Mouse (Mus musculus) kidney, embryonic 15.5 days (tissue): ENCODE measurements around the gene Pigb. TPM values are rescaled to one million over a fixed set of nuclear protein-coding genes. Genes with fewer than 3 reads are reported as not detected.
"Not testable (repeated sequence)": the region's sequence is repeated elsewhere in the genome, so short reads cannot be mapped to it uniquely, and the experiment has no call there.

ENCODE experiments used
- ATAC-seq: fragments of 200-750 bp; cut with Nextera tagmentation; replicated peaks from 2 replicates; pipeline ENCODE4 v1.8.0; 2017; ENCODE audit warnings: moderate TSS enrichment; ENCODE audit not compliant: low FRiP score
- H3K27ac ChIP-seq: fragments of 300-500 bp; sonication (generic); 2 replicates; pipeline ENCODE4 v1.5.1; 2015; ENCODE audit warnings: mild to moderate bottlenecking, inconsistent platforms
- H3K27me3 ChIP-seq: fragments of 300-500 bp; sonication (generic); 2 replicates; pipeline ENCODE4 v1.6.1; 2015; ENCODE audit warnings: inconsistent platforms
- H3K36me3 ChIP-seq: fragments of 300-500 bp; sonication (generic); 2 replicates; pipeline ENCODE4 v1.6.1; 2015; ENCODE audit warnings: inconsistent platforms
- H3K4me1 ChIP-seq: fragments of 300-500 bp; sonication (generic); 2 replicates; pipeline ENCODE4 v1.6.1; 2015; ENCODE audit warnings: inconsistent platforms
- H3K4me2 ChIP-seq: fragments of 300-500 bp; sonication (generic); 2 replicates; pipeline ENCODE4 v1.6.1; 2015; ENCODE audit warnings: moderate library complexity, mild to moderate bottlenecking, inconsistent platforms
- H3K4me3 ChIP-seq: fragments of 300-500 bp; sonication (generic); replicated peaks from 2 replicates; pipeline ENCODE4 v1.5.1; 2015; ENCODE audit warnings: mild to moderate bottlenecking, inconsistent platforms
- H3K9ac ChIP-seq: fragments of 300-500 bp; sonication (generic); 2 replicates; pipeline ENCODE4 v1.6.1; 2015; ENCODE audit warnings: mild to moderate bottlenecking, inconsistent platforms
- H3K9me3 ChIP-seq: fragments of 300-500 bp; sonication (generic); replicated peaks from 2 replicates; pipeline ENCODE4 v1.6.1; 2016; ENCODE audit warnings: inconsistent platforms
- WGBS: fragments of 180-500 bp; shearing (Covaris S2); methylation state at CpG from one replicate; pipeline ENCODE4 v1.1.7; 2015; ENCODE audit warnings: mixed read lengths; 5-methylcytosine and 5-hydroxymethylcytosine counted together
- polyA plus RNA-seq: library from polyadenylated mRNA; unstranded; fragments of >200 nt; fragmentation: Nextera tagmentation; extraction: Ambion mirVana; gene quantifications from 2 replicates; pipeline ENCODE4 v1.2.1, GENCODE M21; 2015

The Pigb gene
- polyA plus RNA-seq, result 16.2 and 16.3 TPM in 2 replicates

DNA sequence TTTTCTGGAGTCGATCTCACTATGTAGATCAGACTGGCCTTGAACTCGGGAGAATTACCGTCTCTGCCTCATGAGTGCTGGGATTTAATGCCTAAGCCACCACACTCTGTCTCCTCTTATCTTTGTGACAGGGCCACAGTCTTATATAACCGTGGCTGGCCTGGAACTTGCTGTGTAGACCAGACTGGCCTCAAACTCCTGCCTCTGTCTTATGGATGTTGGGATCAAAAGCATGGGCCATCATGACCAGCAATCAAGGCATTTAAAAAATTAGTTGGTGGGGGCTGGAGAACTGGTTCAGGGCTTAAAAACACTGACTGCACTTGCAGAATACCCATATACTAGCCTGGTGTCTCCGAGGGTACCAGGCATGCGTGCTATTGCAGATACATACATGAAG, at the start of gene Pigb:
Gene Pigb, minus strand, starts transcription at position 299 of the 400 bp plus-strand sequence.
- H3K4me1 ChIP-seq, result peaks cover 31% of the 10 kb centered on the region
- 31% methylated on average over 6 of the region's 6 CpGs for WGBS
- peak within 1 kb of the TSS; percentile 82 for H3K4me2 ChIP-seq
- H3K9me3 ChIP-seq, result no peaks in the 10 kb centered on the region
- ATAC-seq, result no peak
- H3K27ac ChIP-seq, result peak within 1 kb of the TSS; percentile 87
- peaks cover 17% of the 10 kb centered on the region for H3K36me3 ChIP-seq
- peak within 1 kb of the TSS; percentile 95 for H3K4me3 ChIP-seq
- peak within 1 kb of the TSS; percentile 88 for H3K9ac ChIP-seq
- no peaks in the 10 kb centered on the region for H3K27me3 ChIP-seq

DNA sequence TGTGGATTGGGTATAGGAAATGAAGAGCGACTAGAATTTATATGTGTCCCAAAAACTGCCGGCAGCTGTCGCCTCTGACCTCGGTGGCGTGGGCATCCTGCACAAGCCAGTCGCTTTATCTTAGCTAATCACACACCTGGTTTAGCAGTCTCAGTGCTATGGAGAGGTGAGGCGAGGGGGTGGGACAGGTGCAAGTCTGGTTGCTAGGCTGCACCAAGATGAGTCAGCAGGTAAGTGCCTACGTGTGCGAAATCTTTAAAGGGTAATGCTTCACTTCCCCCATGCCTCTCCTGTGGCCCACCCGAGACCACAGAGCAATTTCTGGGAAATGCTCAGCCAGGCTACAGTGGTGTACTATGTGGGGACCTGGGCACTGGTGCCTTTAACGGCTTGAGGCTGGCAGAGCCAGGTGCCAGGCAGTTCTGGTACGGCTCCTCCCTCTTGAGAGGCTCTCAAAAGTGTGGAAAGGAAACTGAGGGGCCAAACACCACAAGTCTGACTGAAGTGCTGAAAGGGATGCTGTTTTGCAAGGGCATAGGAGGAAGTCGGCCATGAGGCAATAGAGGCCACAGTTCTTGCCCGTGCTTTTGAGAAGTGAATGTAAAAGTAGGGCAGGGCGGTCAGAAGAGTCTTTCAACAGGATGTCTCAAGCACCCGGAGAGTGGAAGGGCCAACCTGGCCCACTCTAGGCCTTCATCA, 49.2 kb upstream of the Pigb start:
- Histone ChIP-seq H3K4me1 (no peaks in the 10 kb centered on the region), H3K9me3 (no peaks in the 10 kb centered on the region), H3K36me3 (no peaks in the 10 kb centered on the region), H3K4me3 (no peak overlapping the region), H3K27ac (no peak overlapping the region), H3K4me2 (no peak overlapping the region), H3K9ac (no peak overlapping the region), H3K27me3 (peaks cover 6% of the 10 kb centered on the region; the same call in 1 of the 2 replicates)
- 70% methylated on average over 16 of the region's 16 CpGs for WGBS
- no peak for ATAC-seq

DNA sequence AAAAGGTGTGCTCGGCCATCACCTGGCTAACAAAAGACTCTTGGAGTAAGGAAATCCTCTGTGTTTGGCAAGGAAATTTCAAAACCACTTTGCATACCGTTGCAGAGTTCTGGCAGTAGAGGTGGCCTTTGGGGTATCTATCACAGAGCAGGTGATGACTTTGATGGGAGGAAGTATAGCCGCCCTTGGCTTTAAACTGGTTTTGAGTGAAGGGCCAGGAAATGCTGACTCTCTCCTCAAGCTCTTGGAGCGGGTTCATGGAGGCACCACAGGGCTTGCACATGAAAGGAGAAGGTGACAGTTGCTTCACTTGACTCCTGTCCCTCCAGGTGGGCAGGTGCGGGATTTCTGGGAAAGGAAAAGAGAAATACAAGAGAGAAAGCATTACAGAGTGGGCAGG, 47.4 kb upstream of the Pigb start:
- no peak overlapping the region for H3K9ac ChIP-seq
- WGBS, result 80% methylated on average over 5 of the region's 5 CpGs
- 0 out of 2 replicates have a peak, but pooled peaks cover under 1% of the 10 kb centered on the region for H3K27me3 ChIP-seq

GRCm38 (mm10) chr9:73087121-73087520, 46.9 kb upstream of the Pigb start:
- no peak for ATAC-seq
- WGBS, result 54% methylated on average over 8 of the region's 8 CpGs

More for the DNA sequence above, 47.4 kb upstream of the Pigb start:
- Histone ChIP-seq H3K9me3 (no peaks in the 10 kb centered on the region), H3K4me3 (no peak overlapping the region), H3K36me3 (no peaks in the 10 kb centered on the region), H3K4me2 (no peak overlapping the region), H3K4me1 (no peaks in the 10 kb centered on the region), H3K27ac (no peak overlapping the region)
- ATAC-seq, result no peak

DNA sequence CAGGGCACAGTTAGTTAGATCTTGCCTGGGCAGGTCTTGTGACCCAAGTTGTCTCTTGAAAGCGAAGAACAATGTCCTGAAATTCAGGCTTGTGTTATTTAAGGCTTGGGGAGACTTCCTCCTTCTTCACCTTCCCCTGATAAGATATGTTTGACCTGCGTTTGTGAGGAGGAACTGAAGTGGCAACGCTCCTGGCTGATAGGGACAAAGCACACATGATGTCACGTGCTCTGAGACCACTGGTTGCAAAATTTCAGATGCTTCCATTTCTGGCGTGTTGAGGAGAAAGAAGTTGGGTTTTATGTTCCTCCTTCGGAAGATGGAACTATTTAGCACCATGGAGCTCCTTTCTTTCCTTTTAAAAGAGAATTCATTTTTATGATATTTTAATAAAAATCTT, 45.7 kb upstream of the Pigb start:
- H3K9ac ChIP-seq, result no peak overlapping the region
- no peak for ATAC-seq
- H3K4me2 ChIP-seq, result no peak overlapping the region
- H3K4me1 ChIP-seq, result no peaks in the 10 kb centered on the region
- 85% methylated on average over 6 of the region's 6 CpGs for WGBS
- no peak overlapping the region for H3K27ac ChIP-seq
- H3K9me3 ChIP-seq, result no peaks in the 10 kb centered on the region
- H3K27me3 ChIP-seq, result no peaks in the 10 kb centered on the region
- no peak overlapping the region for H3K4me3 ChIP-seq
- no peaks in the 10 kb centered on the region for H3K36me3 ChIP-seq

More at GRCm38 (mm10) chr9:73087121-73087520, 46.9 kb upstream of the Pigb start:
- Histone ChIP-seq H3K9ac (no peak overlapping the region), H3K27ac (no peak overlapping the region), H3K9me3 (no peaks in the 10 kb centered on the region), H3K36me3 (no peaks in the 10 kb centered on the region), H3K4me1 (no peaks in the 10 kb centered on the region), H3K4me2 (no peak overlapping the region), H3K27me3 (no peaks in the 10 kb centered on the region), H3K4me3 (no peak overlapping the region)

- ATAC-seq, result no peak
- no peak overlapping the region for H3K4me2 ChIP-seq
- no peaks in the 10 kb centered on the region for H3K27me3 ChIP-seq
- no peaks in the 10 kb centered on the region for H3K9me3 ChIP-seq
- no peak overlapping the region for H3K9ac ChIP-seq
- no peaks in the 10 kb centered on the region for H3K4me1 ChIP-seq
- 0 out of 2 replicates have a peak overlapping the region, but pooled peaks have one; percentile 1 for H3K27ac ChIP-seq
- H3K4me3 ChIP-seq, result no peak overlapping the region
- 53% methylated on average over 6 of the region's 6 CpGs for whole genome bisulfite sequencing
- H3K36me3 ChIP-seq, result no peaks in the 10 kb centered on the region
Measured at GRCm38 (mm10) chr9:73083956-73084355, 43.8 kb upstream of the Pigb start.

GRCm38 (mm10) chr9:73082291-73083000, 42.3 kb upstream of the Pigb start:
- Histone ChIP-seq H3K36me3 (no peaks in the 10 kb centered on the region), H3K4me3 (no peak overlapping the region)
- 82% methylated on average over 8 of the region's 8 CpGs for WGBS

DNA sequence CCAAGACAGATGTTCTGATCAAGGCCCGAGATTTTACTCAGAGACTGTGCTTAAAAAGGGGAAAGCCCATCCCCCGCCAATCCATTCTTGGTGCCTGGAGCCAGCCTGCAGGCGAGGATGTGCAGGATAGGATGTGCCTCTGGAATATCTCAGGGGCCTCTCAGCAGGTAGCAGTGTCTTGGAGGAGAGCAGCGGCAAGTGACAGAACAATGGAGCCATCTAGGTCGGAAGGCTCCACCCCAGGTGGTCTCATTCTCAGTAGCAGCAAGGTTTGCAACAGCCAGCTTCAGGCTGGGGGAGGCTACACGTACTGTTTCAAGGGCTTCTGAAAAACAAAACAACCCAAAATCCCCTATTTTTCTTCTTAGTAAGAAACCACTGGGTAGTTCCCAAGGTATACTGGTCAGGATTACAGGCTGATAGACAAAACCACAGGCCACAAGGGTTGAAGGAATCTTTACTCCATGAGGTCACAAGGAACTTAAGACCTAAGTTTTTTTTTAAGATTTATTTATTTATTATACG, 39.7 kb upstream of the Pigb start:
- 66% methylated on average over 7 of the region's 7 CpGs for WGBS
- Histone ChIP-seq H3K27ac (no peak overlapping the region), H3K36me3 (no peaks in the 10 kb centered on the region), H3K4me2 (no peak overlapping the region), H3K4me3 (no peak overlapping the region), H3K9me3 (no peaks in the 10 kb centered on the region), H3K9ac (no peak overlapping the region), H3K4me1 (no peaks in the 10 kb centered on the region), H3K27me3 (no peaks in the 10 kb centered on the region)
- ATAC-seq, result no peak

More at GRCm38 (mm10) chr9:73082291-73083000, 42.3 kb upstream of the Pigb start:
- Histone ChIP-seq H3K27me3 (no peaks in the 10 kb centered on the region), H3K9ac (no peak overlapping the region), H3K4me2 (no peak overlapping the region), H3K9me3 (no peaks in the 10 kb centered on the region), H3K27ac (no peak overlapping the region), H3K4me1 (no peaks in the 10 kb centered on the region)
- no peak for ATAC-seq

- H3K4me3 ChIP-seq, H3K9ac ChIP-seq, ATAC-seq, H3K27ac ChIP-seq, H3K4me1 ChIP-seq, H3K36me3 ChIP-seq, H3K9me3 ChIP-seq, H3K27me3 ChIP-seq, H3K4me2 ChIP-seq: not testable (repeated sequence)
- 92% methylated on average over 11 of the region's 12 CpGs for WGBS
Measured at GRCm38 (mm10) chr9:73079349-73079748, 39.2 kb upstream of the Pigb start.

DNA sequence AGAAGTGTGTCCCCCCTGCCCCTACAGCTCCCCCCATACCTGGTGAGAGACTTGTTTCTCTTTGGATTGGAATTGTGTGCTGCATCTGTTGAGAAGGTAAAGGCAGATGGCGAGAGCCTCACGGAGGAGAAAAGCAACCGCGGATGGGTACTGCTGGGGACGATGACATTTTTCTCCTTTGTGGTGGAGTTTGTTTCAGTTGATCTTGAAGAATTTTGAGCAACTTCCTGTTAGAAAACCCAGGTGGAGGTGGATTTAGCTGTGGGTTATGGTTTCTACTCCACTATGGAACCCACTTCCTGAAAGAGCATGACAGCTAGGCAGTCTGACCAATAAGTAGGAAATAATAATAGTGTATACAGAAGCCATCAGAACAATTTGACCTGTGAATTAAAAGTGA, 33.0 kb upstream of the Pigb start:
- no peaks in the 10 kb centered on the region for H3K9me3 ChIP-seq
- no peak overlapping the region for H3K9ac ChIP-seq
- no peak overlapping the region for H3K27ac ChIP-seq
- no peak for ATAC-seq
- peaks cover 10% of the 10 kb centered on the region for H3K4me1 ChIP-seq
- no peaks in the 10 kb centered on the region for H3K36me3 ChIP-seq
- no peak overlapping the region for H3K4me2 ChIP-seq
- H3K4me3 ChIP-seq, result no peak overlapping the region
- H3K27me3 ChIP-seq, result no peaks in the 10 kb centered on the region
- WGBS, result 92% methylated on average over 5 of the region's 5 CpGs

DNA sequence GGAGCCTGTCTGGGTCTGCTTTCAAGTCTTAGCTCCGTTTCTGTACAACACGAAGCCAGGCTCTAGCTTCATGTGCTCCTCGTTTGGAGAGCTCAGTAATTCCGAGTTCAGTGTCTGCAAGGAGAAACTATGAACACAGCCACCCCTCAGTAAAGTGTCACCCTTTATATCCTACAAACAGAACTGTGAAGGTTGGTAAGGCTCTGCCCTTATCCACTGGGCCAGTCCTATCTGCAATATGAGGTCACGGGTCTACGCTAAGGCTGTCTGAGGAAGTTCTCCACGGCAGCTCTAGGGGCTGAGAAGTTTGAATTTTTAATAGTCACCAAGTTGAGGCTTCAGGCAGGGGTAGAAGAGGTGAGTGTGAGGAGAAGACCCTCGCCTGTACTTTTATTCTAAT, 32.2 kb upstream of the Pigb start:
- Histone ChIP-seq H3K4me2 (no peak overlapping the region), H3K27me3 (no peaks in the 10 kb centered on the region), H3K27ac (no peak overlapping the region), H3K9ac (no peak overlapping the region), H3K36me3 (no peaks in the 10 kb centered on the region), H3K4me3 (no peak overlapping the region), H3K9me3 (no peaks in the 10 kb centered on the region), H3K4me1 (peaks cover 18% of the 10 kb centered on the region)
- WGBS, result 86% methylated on average over 8 of the region's 8 CpGs
- ATAC-seq, result no peak

DNA sequence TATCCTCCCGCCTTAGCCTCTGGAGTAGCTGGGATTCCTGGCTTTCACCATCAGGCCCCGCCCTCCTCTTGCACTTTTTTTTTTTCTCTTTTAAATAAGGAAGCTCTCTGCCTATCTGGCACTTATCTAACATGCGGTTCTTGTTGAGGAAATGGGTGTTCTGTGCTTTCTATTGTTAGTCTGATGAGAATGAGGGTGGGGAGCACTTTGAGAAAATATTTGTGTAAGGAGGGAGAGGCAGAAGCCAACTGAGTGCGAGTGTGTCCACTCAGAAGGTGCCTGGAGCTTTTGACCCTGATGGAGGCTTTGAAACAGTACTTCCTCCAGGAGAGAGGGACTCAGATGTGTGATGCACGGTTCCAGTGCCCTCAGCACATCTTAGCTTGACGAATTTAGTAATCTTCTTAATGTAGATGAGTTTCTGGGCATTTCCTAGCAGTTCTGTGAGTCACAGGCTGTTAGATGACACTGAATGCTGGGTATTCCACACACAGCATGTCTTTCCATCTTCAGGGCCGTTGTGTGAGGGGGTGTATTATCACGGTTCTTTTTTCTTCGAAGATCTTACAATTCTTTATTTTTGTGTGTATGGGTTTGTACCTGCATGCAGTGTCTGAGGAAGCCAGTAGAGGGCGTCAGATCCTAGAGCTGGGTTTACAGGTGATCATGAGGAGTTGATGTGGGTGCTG, 30.9 kb upstream of the Pigb start:
- Histone ChIP-seq H3K27ac (no peak overlapping the region), H3K9me3 (no peaks in the 10 kb centered on the region), H3K27me3 (no peaks in the 10 kb centered on the region), H3K9ac (no peak overlapping the region), H3K4me1 (peaks cover 23% of the 10 kb centered on the region), H3K4me3 (no peak overlapping the region), H3K4me2 (no peak overlapping the region), H3K36me3 (no peaks in the 10 kb centered on the region)
- ATAC-seq, result no peak
- WGBS, result 72% methylated on average over 10 of the region's 10 CpGs
